Mouse (Mus musculus): ENCODE data around the gene Hsdl1. TPM values are rescaled to one million over a fixed set of nuclear protein-coding genes. Genes with fewer than 3 reads are reported as not detected.

The Hsdl1 gene
- polyA plus RNA-seq (2012; rRNA removed): 12.7 and 12.9 TPM in 2 replicates

GRCm38 (mm10) chr8:119574437-119575365 is at the start of gene Hsdl1, which contains the start of gene Dnaaf1:
Gene Hsdl1 (minus strand): TSS chr8:119575183.
Gene Dnaaf1 (plus strand): TSS chr8:119575235.
- TF ChIP-seq CTCF (IDR thresholded peaks at IDR 0.05; ENCODE audit: control insufficient read depth, insufficient read depth, insufficient replicate concordance, low read depth, low read length) (no peak), POLR2A (IDR thresholded peaks at IDR 0.05; ENCODE audit: control insufficient read depth, low read depth, low read length) (peak; percentile 95; the same call in 1 of the 2 replicates)
- H3K27ac ChIP-seq (ENCODE audit: control insufficient read depth, insufficient read depth, low read depth, low read length): peak within 1 kb of the TSS; percentile 98

GRCm38 (mm10) chr8:119623744-119624143 is 48.8 kb upstream of the Hsdl1 start:
- Histone ChIP-seq H3K27ac (ENCODE audit: control insufficient read depth, insufficient read depth, low read depth, low read length) (no peak overlapping the region), H3K4me3 (ENCODE audit: control insufficient read depth, low read depth, low read length) (no peak overlapping the region), H3K27me3 (ENCODE audit: control insufficient read depth, insufficient read depth, low read length) (no peaks in the 10 kb centered on the region), H3K36me3 (ENCODE audit: control insufficient read depth, insufficient read depth, low read length) (no peaks in the 10 kb centered on the region), H3K4me1 (ENCODE audit: control insufficient read depth, insufficient read depth, low read length) (peaks cover 11% of the 10 kb centered on the region)
- TF ChIP-seq CTCF (IDR thresholded peaks at IDR 0.05; ENCODE audit: control insufficient read depth, insufficient read depth, insufficient replicate concordance, low read depth, low read length): no peak
- no peak for TF ChIP-seq POLR2A (IDR thresholded peaks at IDR 0.05; ENCODE audit: control insufficient read depth, low read depth, low read length)

More at GRCm38 (mm10) chr8:119574437-119575365, at the start of gene Hsdl1, which contains the start of gene Dnaaf1:
- no peaks in the 10 kb centered on the region for H3K27me3 ChIP-seq (ENCODE audit: control insufficient read depth, insufficient read depth, low read length)
- peak within 1 kb of the TSS; percentile 96 for H3K4me3 ChIP-seq (ENCODE audit: control insufficient read depth, low read depth, low read length)
- peaks cover 8% of the 10 kb centered on the region for H3K4me1 ChIP-seq (ENCODE audit: control insufficient read depth, insufficient read depth, low read length)
- peaks cover 2% of the 10 kb centered on the region for H3K36me3 ChIP-seq (ENCODE audit: control insufficient read depth, insufficient read depth, low read length)

- Histone ChIP-seq H3K4me1 (ENCODE audit: control insufficient read depth, insufficient read depth, low read length) (peaks cover 11% of the 10 kb centered on the region), H3K27ac (ENCODE audit: control insufficient read depth, insufficient read depth, low read depth, low read length) (no peak overlapping the region), H3K36me3 (ENCODE audit: control insufficient read depth, insufficient read depth, low read length) (no peaks in the 10 kb centered on the region), H3K27me3 (ENCODE audit: control insufficient read depth, insufficient read depth, low read length) (no peaks in the 10 kb centered on the region), H3K4me3 (ENCODE audit: control insufficient read depth, low read depth, low read length) (no peak overlapping the region)
- TF ChIP-seq CTCF (IDR thresholded peaks at IDR 0.05; ENCODE audit: control insufficient read depth, insufficient read depth, insufficient replicate concordance, low read depth, low read length): no peak
Measured at GRCm38 (mm10) chr8:119623061-119623460, 48.1 kb upstream of the Hsdl1 start.

- H3K27me3 ChIP-seq (ENCODE audit: control insufficient read depth, insufficient read depth, low read length): no peaks in the 10 kb centered on the region
- H3K4me3 ChIP-seq (ENCODE audit: control insufficient read depth, low read depth, low read length): no peak overlapping the region
- TF ChIP-seq POLR2A (IDR thresholded peaks at IDR 0.05; ENCODE audit: control insufficient read depth, low read depth, low read length): no peak
- no peak for TF ChIP-seq CTCF (IDR thresholded peaks at IDR 0.05; ENCODE audit: control insufficient read depth, insufficient read depth, insufficient replicate concordance, low read depth, low read length)
- peaks cover 11% of the 10 kb centered on the region for H3K4me1 ChIP-seq (ENCODE audit: control insufficient read depth, insufficient read depth, low read length)
- H3K36me3 ChIP-seq (ENCODE audit: control insufficient read depth, insufficient read depth, low read length): no peaks in the 10 kb centered on the region
- no peak overlapping the region for H3K27ac ChIP-seq (ENCODE audit: control insufficient read depth, insufficient read depth, low read depth, low read length)
Measured at GRCm38 (mm10) chr8:119622555-119622954, 47.6 kb upstream of the Hsdl1 start.

- H3K27ac ChIP-seq (ENCODE audit: control insufficient read depth, insufficient read depth, low read depth, low read length): no peak overlapping the region
- TF ChIP-seq CTCF (IDR thresholded peaks at IDR 0.05; ENCODE audit: control insufficient read depth, insufficient read depth, insufficient replicate concordance, low read depth, low read length): no peak
- TF ChIP-seq POLR2A (IDR thresholded peaks at IDR 0.05; ENCODE audit: control insufficient read depth, low read depth, low read length): no peak
Measured at GRCm38 (mm10) chr8:119620848-119621465, 46.0 kb upstream of the Hsdl1 start.

GRCm38 (mm10) chr8:119620116-119620840 is 45.3 kb upstream of the Hsdl1 start:
- TF ChIP-seq CTCF (IDR thresholded peaks at IDR 0.05; ENCODE audit: control insufficient read depth, insufficient read depth, insufficient replicate concordance, low read depth, low read length) (no peak), POLR2A (IDR thresholded peaks at IDR 0.05; ENCODE audit: control insufficient read depth, low read depth, low read length) (no peak)
- no peaks in the 10 kb centered on the region for H3K36me3 ChIP-seq (ENCODE audit: control insufficient read depth, insufficient read depth, low read length)
- no peaks in the 10 kb centered on the region for H3K27me3 ChIP-seq (ENCODE audit: control insufficient read depth, insufficient read depth, low read length)

More at GRCm38 (mm10) chr8:119620848-119621465, 46.0 kb upstream of the Hsdl1 start:
- Histone ChIP-seq H3K4me3 (ENCODE audit: control insufficient read depth, low read depth, low read length) (no peak overlapping the region), H3K27me3 (ENCODE audit: control insufficient read depth, insufficient read depth, low read length) (no peaks in the 10 kb centered on the region), H3K4me1 (ENCODE audit: control insufficient read depth, insufficient read depth, low read length) (peaks cover 6% of the 10 kb centered on the region), H3K36me3 (ENCODE audit: control insufficient read depth, insufficient read depth, low read length) (no peaks in the 10 kb centered on the region)

More at GRCm38 (mm10) chr8:119620116-119620840, 45.3 kb upstream of the Hsdl1 start:
- Histone ChIP-seq H3K4me1 (ENCODE audit: control insufficient read depth, insufficient read depth, low read length) (peaks cover 1% of the 10 kb centered on the region), H3K4me3 (ENCODE audit: control insufficient read depth, low read depth, low read length) (no peak overlapping the region), H3K27ac (ENCODE audit: control insufficient read depth, insufficient read depth, low read depth, low read length) (no peak overlapping the region)

Measured in testis, adult 2 months (tissue).